Mouse (Mus musculus) neural tube, embryonic 12.5 days (tissue): ENCODE measurements around the gene Gm128. TPM values are rescaled to one million over a fixed set of nuclear protein-coding genes. Genes with fewer than 3 reads are reported as not detected.

Experiments used
- ATAC-seq: fragments of 200-750 bp; cut with Nextera tagmentation; 2 replicates; pipeline ENCODE4 v1.8.0; 2017; ENCODE audit warnings: low read depth, mild to moderate bottlenecking, moderate TSS enrichment, moderate library complexity; ENCODE audit not compliant: low FRiP score
- H3K27ac ChIP-seq: fragments of 300-500 bp; sonication (generic); 2 replicates; pipeline ENCODE4 v1.5.1; 2016
- H3K27me3 ChIP-seq: fragments of 300-500 bp; sonication (generic); replicated peaks from 2 replicates; pipeline ENCODE4 v1.6.1; 2016; ENCODE audit warnings: mild to moderate bottlenecking
- H3K36me3 ChIP-seq: fragments of 300-500 bp; sonication (generic); 2 replicates; pipeline ENCODE4 v1.6.1; 2016; ENCODE audit warnings: mild to moderate bottlenecking
- H3K4me1 ChIP-seq: fragments of 300-500 bp; sonication (generic); 2 replicates; pipeline ENCODE4 v1.6.1; 2016
- H3K4me2 ChIP-seq: fragments of 300-500 bp; sonication (generic); replicated peaks from 2 replicates; pipeline ENCODE4 v1.6.1; 2016; ENCODE audit warnings: mild to moderate bottlenecking
- H3K4me3 ChIP-seq: fragments of 300-500 bp; sonication (generic); 2 replicates; pipeline ENCODE4 v1.5.1; 2016
- H3K9ac ChIP-seq: fragments of 300-500 bp; sonication (generic); 2 replicates; pipeline ENCODE4 v1.6.1; 2016; ENCODE audit warnings: mild to moderate bottlenecking
- H3K9me3 ChIP-seq: fragments of 300-500 bp; sonication (generic); 2 replicates; pipeline ENCODE4 v1.6.1; 2016; ENCODE audit warnings: mild to moderate bottlenecking
- WGBS: fragments of 180-500 bp; shearing (Covaris S2); methylation state at CpG from one replicate; pipeline ENCODE4 v1.1.7; 2016; 5-methylcytosine and 5-hydroxymethylcytosine counted together
- polyA plus RNA-seq: library from polyadenylated mRNA; unstranded; fragments of >200 nt; fragmentation: Nextera tagmentation; extraction: Ambion mirVana; gene quantifications from 2 replicates; pipeline ENCODE4 v1.2.1, GENCODE M21; 2016

Gene Gm128
- 0.28 TPM in 1 of 2 replicates, not detected in the other for polyA plus RNA-seq

DNA sequence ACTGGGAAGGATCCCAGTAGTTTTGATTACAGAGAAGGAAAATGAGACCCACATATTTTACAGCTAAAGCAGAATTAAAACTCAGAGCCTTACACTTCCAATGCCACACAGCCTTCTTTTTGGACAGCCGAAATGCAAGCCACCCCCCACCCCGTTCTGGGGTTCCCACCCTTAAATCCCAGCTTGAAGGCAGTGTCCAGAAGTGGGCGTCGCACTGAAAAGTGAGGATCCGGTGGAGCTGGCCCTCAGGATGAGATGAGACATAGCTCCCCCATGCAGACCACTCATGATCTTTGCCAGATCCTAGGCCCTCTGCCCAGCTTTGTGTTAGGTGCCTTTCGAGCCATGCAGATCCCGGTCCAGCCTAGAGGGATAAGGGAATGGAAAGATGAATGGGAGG lies at the start of gene Gm128:
Gm128 (minus strand) TSS at position 101 of the 400 bp plus-strand sequence.
- no peak within 1 kb of the TSS for H3K27ac ChIP-seq
- no peak within 1 kb of the TSS for H3K9ac ChIP-seq
- no peak within 1 kb of the TSS for H3K4me3 ChIP-seq
- 82% methylated on average over 7 of the region's 7 CpGs for WGBS
- no peaks in the 10 kb centered on the region for H3K9me3 ChIP-seq
- H3K36me3 ChIP-seq: peaks cover 26% of the 10 kb centered on the region
- no peak for ATAC-seq
- H3K4me1 ChIP-seq: no peaks in the 10 kb centered on the region
- H3K27me3 ChIP-seq: no peaks in the 10 kb centered on the region
- H3K4me2 ChIP-seq: no peak within 1 kb of the TSS; the same call in 1 of the 2 replicates

DNA sequence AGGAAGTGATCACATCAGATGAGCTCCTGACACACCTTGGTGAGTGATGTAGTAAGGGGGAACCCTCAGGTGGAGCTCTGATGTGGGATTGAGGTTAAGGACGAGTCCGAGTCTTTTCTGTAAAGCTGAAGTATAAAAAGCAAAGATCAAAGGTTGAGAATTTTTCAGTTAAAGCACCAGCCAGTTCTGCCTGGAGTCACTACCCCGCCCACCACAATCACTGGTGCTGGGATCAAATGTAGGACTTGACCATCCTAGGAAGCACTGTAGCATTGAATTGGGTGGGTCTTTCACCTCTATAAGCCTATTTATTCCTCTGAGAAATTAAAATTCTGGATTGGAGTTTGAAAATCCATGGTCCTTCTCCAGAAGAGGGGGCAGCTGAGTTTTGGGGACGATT lies 49.6 kb upstream of the Gm128 start:
- ATAC-seq: no peak
- H3K27me3 ChIP-seq: no peaks in the 10 kb centered on the region

GRCm38 (mm10) chr3:95290156-95290555 lies 48.8 kb upstream of the Gm128 start:
- Histone ChIP-seq H3K27ac (no peak overlapping the region), H3K4me1 (0 out of 2 replicates have a peak, but pooled peaks cover under 1% of the 10 kb centered on the region), H3K36me3 (peaks cover 68% of the 10 kb centered on the region), H3K4me3 (no peak overlapping the region), H3K4me2 (no peak overlapping the region), H3K27me3 (no peaks in the 10 kb centered on the region), H3K9ac (no peak overlapping the region), H3K9me3 (no peaks in the 10 kb centered on the region)
- 82% methylated on average over 6 of the region's 6 CpGs for WGBS
- ATAC-seq: no peak

More for the DNA sequence above, 49.6 kb upstream of the Gm128 start:
- 90% methylated on average over 4 of the region's 4 CpGs for WGBS
- Histone ChIP-seq H3K4me1 (no peaks in the 10 kb centered on the region), H3K4me2 (no peak overlapping the region), H3K36me3 (peaks cover 74% of the 10 kb centered on the region), H3K27ac (no peak overlapping the region), H3K9me3 (no peaks in the 10 kb centered on the region), H3K4me3 (no peak overlapping the region), H3K9ac (no peak overlapping the region)

DNA sequence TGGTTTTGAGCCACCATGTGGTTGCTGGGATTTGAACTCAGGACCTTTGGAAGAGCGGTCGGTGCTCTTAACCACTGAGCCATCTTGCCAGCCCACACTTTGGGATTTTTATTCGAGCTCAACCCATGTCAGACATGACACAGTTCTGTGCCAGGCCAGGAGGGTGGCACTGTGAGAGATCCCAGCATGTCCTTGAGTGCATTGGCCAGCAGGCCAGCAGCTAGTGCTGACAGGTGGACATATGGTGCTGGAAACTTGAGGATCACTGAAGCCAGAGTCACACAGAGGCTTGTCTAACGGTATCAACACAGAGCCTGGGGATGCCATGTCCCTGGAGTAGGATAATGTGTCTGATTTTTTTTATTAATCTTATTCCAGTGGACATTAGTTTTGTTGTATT lies 48.0 kb upstream of the Gm128 start:
- Histone ChIP-seq H3K4me2 (no peak overlapping the region), H3K27me3 (no peaks in the 10 kb centered on the region), H3K27ac (no peak overlapping the region), H3K4me3 (no peak overlapping the region), H3K9ac (no peak overlapping the region), H3K36me3 (peaks cover 60% of the 10 kb centered on the region), H3K4me1 (0 out of 2 replicates have a peak, but pooled peaks cover 8% of the 10 kb centered on the region), H3K9me3 (no peaks in the 10 kb centered on the region)
- 93% methylated on average over 4 of the region's 4 CpGs for WGBS
- no peak for ATAC-seq

GRCm38 (mm10) chr3:95287541-95287940 lies 46.1 kb upstream of the Gm128 start:
- Histone ChIP-seq H3K9me3 (no peaks in the 10 kb centered on the region), H3K9ac (no peak overlapping the region), H3K27ac (no peak overlapping the region), H3K4me3 (no peak overlapping the region), H3K4me2 (no peak overlapping the region), H3K27me3 (no peaks in the 10 kb centered on the region), H3K36me3 (peaks cover 43% of the 10 kb centered on the region), H3K4me1 (peaks cover 17% of the 10 kb centered on the region)
- no peak for ATAC-seq
- WGBS: 87% methylated on average over 3 of the region's 3 CpGs

- Histone ChIP-seq H3K4me3 (no peak overlapping the region), H3K27me3 (no peaks in the 10 kb centered on the region), H3K27ac (no peak overlapping the region), H3K9ac (no peak overlapping the region), H3K4me2 (no peak overlapping the region), H3K9me3 (no peaks in the 10 kb centered on the region), H3K4me1 (peaks cover 17% of the 10 kb centered on the region), H3K36me3 (peaks cover 37% of the 10 kb centered on the region)
- WGBS: 89% methylated on average over 7 of the region's 7 CpGs
- ATAC-seq: no peak
These were observed 45.1 kb upstream of the Gm128 start for GRCm38 (mm10) chr3:95286510-95286909.

- Histone ChIP-seq H3K27me3 (no peaks in the 10 kb centered on the region), H3K36me3 (peaks cover 36% of the 10 kb centered on the region), H3K4me3 (no peak overlapping the region), H3K27ac (no peak overlapping the region), H3K4me2 (no peak overlapping the region), H3K9me3 (no peaks in the 10 kb centered on the region), H3K4me1 (peaks cover 17% of the 10 kb centered on the region), H3K9ac (no peak overlapping the region)
- WGBS: 81% methylated on average over 5 of the region's 5 CpGs
- no peak for ATAC-seq
These were observed 44.6 kb upstream of the Gm128 start for GRCm38 (mm10) chr3:95286011-95286410.

GRCm38 (mm10) chr3:95285390-95285789 lies 44.0 kb upstream of the Gm128 start:
- WGBS: 94% methylated on average over 5 of the region's 5 CpGs
- H3K36me3 ChIP-seq: peaks cover 30% of the 10 kb centered on the region
- ATAC-seq: no peak
- peaks cover 21% of the 10 kb centered on the region for H3K4me1 ChIP-seq
- no peaks in the 10 kb centered on the region for H3K27me3 ChIP-seq
- H3K4me3 ChIP-seq: no peak overlapping the region
- no peak overlapping the region for H3K4me2 ChIP-seq
- no peaks in the 10 kb centered on the region for H3K9me3 ChIP-seq
- no peak overlapping the region for H3K9ac ChIP-seq
- no peak overlapping the region for H3K27ac ChIP-seq

DNA sequence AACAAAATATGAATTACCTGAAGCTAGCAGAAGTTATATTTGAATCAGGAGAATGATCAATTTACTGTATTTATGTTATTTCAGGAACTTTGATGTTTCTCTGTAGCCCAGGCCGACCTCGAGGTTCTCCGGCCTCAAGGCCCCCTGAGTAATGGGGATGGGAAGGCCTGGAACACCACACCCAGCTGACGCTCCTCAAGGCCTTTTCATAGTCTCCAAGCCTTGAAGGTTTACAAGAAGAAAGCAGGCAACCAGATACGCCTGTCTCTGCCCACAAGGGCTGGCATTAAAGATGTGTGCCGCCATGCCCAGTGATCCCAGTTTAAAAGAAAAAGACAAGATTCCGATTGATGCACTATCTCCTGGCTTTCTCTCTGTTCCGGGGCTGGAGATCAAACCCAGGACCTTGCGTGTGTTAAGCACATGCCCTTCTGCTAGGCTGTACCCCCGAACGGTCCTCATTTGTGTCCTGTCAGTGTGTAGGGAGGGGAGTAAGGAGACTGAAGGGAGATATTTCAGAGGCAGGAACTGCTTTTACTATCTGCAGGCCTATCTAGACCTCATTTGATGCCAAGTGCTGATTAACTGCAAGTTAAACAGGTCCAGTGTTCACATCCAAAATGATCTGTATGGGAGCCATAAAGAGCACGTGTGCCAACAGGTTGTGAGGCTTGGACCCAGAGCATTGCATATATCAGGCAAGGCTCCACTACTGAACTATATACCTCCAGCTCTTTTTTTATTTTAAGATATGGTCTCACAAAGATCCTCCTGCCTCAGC lies 43.3 kb upstream of the Gm128 start:
- peaks cover 21% of the 10 kb centered on the region for H3K4me1 ChIP-seq
- peak overlapping the region; percentile 72 for H3K4me2 ChIP-seq
- no peak overlapping the region; the same call in 1 of the 2 replicates for H3K4me3 ChIP-seq
- no peaks in the 10 kb centered on the region for H3K9me3 ChIP-seq
- ATAC-seq: no peak
- no peak overlapping the region for H3K27ac ChIP-seq
- H3K36me3 ChIP-seq: peaks cover 23% of the 10 kb centered on the region
- H3K27me3 ChIP-seq: no peaks in the 10 kb centered on the region
- H3K9ac ChIP-seq: 0 out of 2 replicates have a peak overlapping the region, but pooled peaks have one; percentile 3
- WGBS: 87% methylated on average over 12 of the region's 12 CpGs

GRCm38 (mm10) chr3:95284062-95284461 lies 42.7 kb upstream of the Gm128 start:
- Histone ChIP-seq H3K9ac (peak overlapping the region; percentile 86), H3K27me3 (no peaks in the 10 kb centered on the region), H3K4me3 (peak overlapping the region; percentile 64), H3K27ac (no peak overlapping the region), H3K36me3 (peaks cover 19% of the 10 kb centered on the region), H3K4me1 (peaks cover 21% of the 10 kb centered on the region), H3K9me3 (no peaks in the 10 kb centered on the region), H3K4me2 (peak overlapping the region; percentile 72)
- 13% methylated on average over 1 of the region's 1 CpGs for WGBS
- ATAC-seq: no peak

DNA sequence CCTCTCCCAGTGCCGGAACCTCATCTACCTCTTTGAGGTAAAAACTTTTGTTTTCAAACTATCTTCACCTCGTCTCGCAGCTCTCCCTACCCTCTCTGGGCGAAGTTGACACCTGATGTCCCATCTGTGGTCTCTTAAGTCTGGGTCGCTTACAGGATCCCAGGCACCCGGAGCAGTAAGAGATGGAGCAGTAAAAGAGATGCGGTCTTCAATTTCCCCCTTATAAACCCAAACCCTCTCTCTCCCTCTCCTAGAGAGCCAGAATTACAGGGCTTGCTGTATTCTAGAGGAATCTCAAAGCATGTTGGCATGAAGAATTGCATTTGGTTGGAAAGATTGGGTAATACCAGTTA lies 42.2 kb upstream of the Gm128 start:
- Histone ChIP-seq H3K36me3 (peaks cover 16% of the 10 kb centered on the region), H3K27me3 (no peaks in the 10 kb centered on the region), H3K4me1 (peaks cover 21% of the 10 kb centered on the region), H3K4me2 (peak overlapping the region; percentile 72), H3K27ac (peak overlapping the region; percentile 90), H3K9me3 (no peaks in the 10 kb centered on the region), H3K9ac (peak overlapping the region; percentile 86), H3K4me3 (peak overlapping the region; percentile 64)
- ATAC-seq: no peak
- WGBS: under 1% methylated on average over 7 of the region's 7 CpGs

GRCm38 (mm10) chr3:95282865-95283588 lies 41.6 kb upstream of the Gm128 start:
- Histone ChIP-seq H3K27ac (peak overlapping the region; percentile 90), H3K9me3 (no peaks in the 10 kb centered on the region), H3K4me2 (peak overlapping the region; percentile 72), H3K27me3 (no peaks in the 10 kb centered on the region), H3K4me3 (peak overlapping the region; percentile 64), H3K4me1 (peaks cover 21% of the 10 kb centered on the region), H3K9ac (peak overlapping the region; percentile 86), H3K36me3 (peaks cover 10% of the 10 kb centered on the region)
- under 1% methylated on average over 50 of the region's 51 CpGs for WGBS
- ATAC-seq: peak; percentile 69
